Mouse (Mus musculus) layer of hippocampus, adult 18-20 months (tissue): ENCODE measurements at regions not wholly inside any gene's neighbourhood (a gene's known extent, or its start where the extent isn't known, plus 50 kb on each side); places are given as distances from the start of the nearest gene placed in this dataset.
"Not testable (repeated sequence)": the region's sequence is repeated elsewhere in the genome, so short reads cannot be mapped to it uniquely, and the experiment has no call there.

Experiments used
- DNase-seq, 2 experiments: peaks; one replicate each; pipeline ENCODE4 v3.0.0; 2022; ENCODE audit warnings: low spot score in 2 of 2

DNA sequence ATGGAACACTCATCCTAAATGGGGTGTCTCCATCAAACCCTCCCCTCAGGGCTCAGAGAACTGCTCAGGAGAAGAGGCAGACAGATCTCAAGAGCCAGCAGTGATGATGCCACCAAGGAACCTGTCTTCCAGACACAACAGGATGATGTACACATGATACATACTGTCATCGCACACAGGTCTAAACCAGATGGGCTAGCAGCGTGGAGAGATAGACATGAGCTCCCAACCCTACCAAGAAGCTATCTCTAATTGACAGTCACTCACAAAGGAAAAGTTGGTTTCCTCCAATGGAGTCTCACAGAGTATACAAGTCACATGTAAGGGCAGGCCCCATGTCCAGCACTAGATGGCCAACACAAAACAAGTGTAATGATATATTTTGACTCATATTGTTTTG, 139.9 kb downstream of the Cdca7 start:
- DNase-seq, result no peak

DNA sequence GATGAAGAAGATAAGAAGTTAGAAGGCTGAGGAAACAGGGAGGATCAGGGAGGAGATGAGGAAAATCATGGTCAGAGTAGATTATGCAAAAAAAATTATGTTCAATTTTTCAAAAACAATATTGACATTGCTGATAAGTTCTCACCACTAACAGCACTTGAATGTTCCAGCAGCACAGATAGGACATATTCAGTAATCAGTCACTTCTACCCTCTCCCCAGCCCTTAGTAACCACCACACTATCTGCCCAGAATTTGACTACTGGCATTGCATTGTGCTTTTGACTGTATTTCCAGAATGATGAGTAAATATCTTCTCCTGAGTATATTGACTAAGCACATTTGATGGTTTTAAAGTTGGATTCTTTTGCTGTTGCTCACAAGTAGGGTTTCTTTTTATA, 140.5 kb downstream of the Cdca7 start:
- no peak for DNase-seq

DNA sequence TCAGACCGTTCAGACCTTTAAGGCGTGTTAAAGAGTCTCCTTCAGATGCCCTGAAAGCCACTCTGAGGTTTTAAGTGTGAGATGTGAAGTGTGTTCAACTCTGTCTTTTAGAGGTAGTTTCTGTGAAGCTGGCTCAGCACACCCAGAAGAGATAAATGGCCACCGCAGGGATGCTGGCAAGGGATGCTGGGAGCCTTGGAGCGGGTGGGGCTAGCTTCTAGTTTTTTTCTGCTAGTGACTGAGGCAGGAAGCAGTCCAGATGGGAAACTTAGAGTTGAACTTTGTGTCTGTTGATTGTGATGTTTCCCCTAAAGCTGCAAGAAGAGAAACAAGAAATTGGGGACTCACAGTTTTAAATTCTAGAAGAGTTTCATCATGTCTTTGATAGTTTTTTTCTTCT, 143.5 kb downstream of the Cdca7 start:
- DNase-seq, result no peak

DNA sequence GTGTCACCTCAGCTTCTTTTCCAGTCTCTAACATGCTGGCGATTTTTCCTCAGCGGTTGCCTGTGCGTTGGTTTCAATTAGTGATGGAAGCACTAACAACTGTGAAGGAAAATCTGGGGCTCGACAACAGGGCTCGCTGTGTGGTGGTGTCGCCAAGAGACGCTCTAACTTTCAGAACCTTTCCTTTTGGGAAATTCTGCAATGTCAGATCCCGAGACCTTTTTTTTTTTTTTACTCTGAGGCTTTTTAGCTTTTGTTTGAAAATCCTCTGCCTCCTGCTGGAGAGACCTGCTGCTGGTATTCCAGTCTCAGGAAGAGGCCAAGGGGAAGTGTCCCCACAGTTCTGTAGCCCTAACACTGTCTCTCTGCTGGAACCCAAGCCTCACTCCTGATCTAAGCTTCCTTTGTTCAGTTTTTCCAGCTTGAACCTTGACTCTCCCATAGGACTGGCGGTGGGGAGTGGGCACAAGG, 144.3 kb downstream of the Cdca7 start:
- no peak for DNase-seq

DNA sequence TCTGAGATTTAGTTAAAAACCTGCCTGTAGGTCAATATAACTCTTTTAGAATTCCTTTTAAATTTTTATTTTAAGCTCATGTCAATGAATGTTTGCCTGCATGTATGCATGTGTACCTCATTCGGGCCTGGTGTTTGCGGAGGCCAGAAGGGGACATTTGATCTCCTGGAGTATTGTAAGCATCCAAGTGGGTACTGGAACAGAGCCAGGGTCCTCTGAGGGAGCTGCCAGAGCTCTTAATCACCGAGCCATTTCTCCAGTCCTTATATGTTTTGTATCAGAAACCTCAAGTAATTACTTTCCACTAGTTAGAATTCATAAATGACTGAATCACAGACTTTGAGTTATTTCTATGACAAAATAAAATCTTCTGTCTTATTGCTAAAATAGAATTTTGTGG, 152.0 kb downstream of the Cdca7 start:
- DNase-seq, result no peak

DNA sequence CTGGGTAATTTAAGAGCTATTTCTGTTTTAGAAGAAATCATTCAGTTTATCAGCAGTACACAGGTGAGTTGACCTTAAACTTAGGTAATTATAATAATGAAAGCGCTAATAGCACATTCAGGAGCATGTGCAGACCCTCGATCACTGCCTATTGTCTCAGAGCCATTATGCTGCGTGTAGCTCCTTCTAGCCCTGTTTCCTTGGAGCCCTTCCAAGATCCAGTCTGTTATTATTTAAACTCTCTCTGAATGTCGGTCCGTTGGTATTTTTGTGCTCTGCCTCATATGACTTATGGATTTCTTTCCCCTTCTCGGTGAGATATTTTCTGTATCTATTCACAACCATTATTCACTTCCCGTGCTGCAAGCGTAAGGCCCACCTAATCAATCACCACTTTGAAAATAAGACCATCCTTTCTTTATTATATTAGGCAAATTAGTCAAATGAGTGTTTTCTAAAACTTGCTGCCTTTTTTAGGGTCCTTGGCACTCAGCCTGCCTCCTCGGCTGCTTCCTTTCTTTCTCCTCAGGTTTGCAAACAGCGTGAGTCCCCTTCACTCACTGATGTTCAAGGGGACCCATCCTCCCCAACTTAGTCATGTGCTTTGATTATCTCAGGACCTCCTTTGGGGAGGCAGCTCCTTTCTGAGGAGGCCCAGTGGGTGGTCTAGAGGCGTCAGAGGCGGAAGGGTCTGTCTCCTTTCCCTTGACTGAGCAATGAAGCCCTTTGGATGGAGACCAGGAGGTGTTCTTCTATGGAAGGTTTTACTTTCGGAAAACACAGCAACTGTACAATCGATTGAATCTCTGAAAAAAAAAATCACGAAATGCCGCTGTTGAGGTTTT, 152.9 kb downstream of the Cdca7 start:
- DNase-seq, result peak in 1 of 2 experiments; percentile 17

DNA sequence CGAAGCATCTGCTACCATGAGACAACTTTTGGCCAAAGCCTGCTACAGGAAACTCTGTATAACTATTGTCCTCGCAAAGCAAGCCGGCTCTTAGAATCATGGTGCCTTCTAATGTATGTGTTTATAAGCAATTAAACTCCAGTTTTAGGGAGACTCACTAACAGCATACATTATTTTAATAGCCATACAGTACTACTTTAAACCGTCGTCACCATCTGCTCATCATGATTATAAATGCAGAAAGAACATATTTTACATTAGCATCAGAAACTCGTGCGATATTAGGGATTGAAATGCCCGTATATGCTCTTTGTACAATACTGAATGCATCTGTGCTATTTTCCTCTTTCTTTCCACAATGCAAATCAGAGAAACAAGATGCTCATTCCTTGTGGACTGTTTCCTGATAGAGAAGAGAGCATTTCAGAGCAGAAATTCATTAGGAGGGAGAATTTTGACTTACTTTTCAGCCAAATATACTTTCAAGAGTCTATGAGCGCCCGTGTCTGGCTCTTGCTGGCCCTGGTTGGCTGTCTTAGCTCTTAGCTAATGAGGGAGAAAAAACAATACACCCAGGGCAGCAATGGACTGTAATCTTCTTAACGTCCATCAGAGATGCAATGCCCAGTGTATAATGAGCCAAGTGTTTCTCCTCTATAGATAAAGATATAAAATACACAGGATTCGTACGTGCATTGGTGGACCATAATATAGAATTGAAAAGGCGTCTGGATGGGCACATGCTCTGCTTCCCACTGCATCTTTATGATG, 153.9 kb downstream of the Cdca7 start:
- peak in 1 of 2 experiments; percentile 30 for DNase-seq

DNA sequence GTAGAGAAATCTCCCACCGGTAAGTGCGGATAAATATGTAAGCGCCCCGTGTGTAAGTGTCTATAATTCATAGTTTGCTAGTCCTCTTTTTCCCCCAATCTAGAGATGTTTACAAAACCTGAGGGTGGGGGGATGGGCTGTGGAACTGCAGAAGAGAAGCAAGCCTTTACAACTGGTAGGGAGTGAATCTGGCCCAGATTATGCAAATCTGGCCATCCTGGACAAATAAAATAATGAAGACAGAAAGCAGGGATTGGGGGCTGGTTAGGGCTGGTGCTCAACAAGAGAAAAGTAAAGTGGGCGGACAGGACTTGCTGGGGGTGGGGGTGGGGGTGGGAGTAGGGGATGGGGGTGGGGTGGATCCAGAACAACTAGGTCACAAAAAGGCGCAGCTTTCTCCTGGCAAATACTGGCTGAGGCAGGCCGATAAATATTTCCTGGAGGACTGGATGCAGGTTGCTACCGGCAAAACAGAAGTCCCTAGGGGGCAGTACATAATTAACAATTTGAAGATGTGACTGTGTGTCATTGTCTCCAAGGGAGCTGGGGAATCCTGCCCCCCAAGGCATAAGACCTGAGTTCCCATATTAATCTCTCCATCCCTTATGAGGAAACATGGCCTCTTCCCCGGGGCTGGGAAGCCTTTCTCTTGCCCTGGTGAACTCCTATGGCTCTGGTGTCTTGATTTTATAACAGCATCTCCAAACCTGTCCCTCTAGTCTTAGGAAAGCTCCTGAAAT, 162.1 kb downstream of the Cdca7 start:
- DNase-seq, result peak in 1 of 2 experiments; percentile 26

DNA sequence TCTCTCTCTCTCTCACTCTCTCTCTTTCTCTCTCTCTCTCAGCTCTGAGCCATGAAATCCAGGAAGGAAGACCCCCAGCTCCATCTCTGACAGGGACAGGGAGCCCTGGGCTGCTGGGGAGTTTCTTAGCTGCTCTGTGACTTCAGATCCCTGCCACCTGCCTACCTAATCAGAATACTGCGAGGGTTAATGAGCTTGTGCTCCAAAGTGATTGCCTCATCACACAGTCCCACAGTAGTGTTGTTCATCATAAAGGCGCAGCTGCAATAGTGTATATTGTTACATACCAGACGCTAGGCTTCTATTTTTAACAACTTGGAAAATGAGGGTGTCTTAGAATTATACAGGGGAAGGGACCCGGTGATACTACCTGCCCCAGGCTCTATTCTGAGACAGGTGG, 163.1 kb downstream of the Cdca7 start:
- DNase-seq, result no peak

DNA sequence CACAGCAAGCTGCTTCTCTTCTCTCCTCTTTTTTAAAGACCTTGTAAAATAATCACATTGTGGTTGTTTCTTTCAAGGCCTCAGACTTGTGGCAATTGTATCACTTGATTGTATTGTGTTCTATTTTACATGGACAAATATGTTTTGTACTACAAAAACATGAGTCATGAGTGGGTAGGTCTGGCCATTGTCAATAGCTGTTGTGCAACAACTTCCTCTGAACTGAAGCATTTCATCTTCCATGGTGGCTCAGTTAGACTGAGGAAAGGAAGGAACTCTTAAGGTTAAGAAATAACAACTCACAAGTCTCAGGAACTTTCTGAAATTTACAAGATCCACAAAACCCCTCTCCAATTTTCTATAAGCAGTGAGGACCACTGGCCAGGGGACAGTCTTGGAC, 165.3 kb downstream of the Cdca7 start:
- no peak for DNase-seq

DNA sequence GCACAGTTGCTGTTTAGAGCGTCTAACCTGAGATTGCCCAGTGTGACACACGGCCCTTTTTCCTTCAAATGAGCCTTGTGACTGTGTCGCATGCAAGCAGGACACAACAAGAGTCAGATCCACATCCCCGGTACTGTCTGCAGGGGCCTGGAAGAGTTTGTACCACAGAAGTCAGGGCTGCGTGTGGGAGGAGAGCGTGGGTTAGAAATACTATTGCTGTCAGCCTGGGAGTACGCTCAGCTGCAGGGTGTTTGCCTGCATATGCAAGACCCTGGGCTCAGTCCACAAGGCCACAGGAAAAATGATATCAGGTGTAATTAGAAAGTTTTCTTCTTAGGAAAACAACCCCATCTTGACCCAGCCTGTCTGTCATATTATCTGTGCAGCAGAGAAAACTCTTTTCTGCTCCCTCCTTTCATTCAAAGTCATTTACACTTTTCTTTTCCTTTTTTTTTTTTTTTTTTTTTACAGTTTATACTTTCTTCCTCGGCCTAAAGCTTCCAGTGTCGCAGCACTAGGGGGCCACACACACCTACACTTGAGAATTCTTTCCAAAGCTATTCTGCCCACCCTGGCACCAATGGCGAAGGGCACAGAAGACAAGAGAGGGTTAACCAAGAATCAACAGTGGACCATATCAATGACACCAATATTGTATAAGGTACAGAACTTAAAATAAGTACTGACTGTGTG, 168.3 kb downstream of the Cdca7 start:
- peak; percentile 39 to 76 for DNase-seq

DNA sequence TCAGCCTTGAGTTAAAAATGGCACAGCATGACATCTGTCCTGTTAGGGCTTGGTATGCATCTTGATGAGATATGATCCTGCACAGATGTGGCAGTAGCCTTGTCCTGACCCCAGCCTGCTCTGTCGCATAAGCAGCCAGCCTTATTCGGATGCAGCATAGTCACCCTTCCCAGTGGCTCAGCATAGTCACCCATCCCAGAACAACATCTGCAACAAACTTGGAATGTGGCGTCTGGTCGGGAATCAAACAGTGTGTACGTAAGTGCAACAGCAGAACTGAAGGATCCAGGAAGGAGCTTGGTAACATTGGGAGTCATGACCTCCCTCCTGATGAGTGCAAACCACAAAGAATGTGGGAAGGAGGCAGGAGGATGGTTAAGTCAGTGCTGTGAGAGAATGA, 171.7 kb downstream of the Cdca7 start:
- no peak for DNase-seq

DNA sequence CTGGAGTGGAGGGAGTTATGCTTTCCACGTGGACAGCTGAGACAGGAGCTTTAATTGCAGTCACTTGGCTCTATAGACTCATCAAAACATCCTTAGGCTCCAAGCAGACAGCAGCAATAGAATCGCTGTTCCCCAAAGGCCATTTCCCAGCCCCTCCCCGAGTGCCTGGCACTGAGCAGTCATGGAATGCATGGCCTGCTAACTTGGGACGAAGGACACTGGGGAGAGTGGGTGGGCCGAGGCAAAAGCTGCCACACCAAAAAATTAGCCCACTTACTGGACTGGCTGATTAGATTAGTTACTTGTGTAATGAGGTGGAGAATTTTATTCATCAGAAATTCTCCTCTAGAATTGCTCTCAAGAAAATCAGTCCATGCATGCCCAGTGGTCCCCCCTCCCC, 172.3 kb downstream of the Cdca7 start:
- DNase-seq, result no peak

DNA sequence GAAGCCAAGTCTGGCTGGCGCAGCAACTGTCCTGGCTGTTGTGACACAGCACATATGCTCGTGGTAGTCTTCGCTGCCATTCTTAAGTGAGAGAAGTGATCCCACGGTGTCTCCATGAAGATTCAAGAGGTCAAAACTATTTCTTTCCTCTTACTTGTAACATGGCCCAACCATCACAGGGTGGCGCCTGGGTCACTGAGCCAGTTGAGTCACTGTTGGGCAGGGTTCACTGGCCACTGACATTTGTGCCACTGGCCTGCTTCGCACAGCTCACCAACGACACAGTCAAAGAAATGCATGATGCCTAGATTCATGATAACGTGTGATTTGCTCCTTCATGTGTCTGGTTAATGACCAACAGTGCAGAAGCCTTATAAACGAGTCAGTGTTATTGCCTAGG, 179.9 kb downstream of the Cdca7 start:
- no peak for DNase-seq

DNA sequence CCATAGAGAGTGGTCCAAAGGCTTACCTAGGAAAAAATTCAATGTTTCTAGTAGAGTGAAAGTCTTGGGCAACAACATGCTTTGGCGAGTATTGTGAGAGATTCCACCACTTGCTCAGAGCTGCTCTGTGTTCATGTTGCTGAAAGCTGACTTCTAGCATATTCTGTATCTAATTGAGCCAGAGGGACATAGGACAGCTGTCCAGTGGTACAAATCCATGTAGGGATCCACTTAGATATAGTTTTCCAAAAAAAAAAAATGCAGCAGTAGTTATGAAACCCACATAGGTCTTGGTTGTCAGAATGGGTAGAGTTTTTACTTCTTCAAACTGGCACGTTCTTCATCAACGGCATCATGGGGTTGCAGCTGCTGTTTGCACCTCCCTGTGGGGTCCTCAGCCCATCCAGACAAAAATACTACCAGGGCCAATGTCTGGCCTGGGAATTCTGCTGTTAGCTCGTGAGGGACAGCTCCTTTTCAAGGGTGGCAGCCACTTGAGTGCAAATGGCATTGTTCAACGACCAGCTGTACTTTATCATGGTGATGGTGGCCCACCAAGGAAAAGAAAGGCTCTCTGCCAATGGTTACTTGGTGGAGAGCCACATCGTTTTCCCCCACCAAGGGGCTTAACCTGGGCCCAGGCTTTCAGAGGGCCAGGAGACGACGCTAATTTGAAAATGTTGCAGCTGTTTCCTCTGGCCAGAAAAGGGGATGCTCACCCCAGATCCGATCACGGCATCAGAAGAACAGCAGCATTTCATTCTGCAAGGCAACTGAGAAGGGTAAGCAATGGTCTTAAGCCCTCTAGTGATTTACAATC, 181.4 kb downstream of the Cdca7 start:
- no peak for DNase-seq

DNA sequence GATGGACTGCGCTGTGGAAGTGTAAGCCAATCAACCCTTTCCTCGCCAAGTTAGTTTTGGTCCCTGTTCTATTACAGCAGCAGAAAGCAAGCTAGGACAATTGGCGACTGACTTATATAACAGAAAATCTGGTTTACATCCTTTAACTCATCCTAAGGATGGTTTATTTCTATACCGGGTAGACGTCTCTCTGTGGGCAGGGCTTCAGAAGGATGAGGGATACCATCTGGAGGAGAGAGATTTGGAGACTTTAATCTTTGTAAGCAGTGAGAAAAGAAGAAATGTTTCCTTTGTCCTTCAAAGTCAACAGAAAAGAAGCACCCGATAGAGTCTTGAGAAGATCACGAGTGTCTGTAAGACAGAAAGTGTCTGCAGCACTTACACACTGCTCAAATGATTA, 186.4 kb downstream of the Cdca7 start:
- no peak for DNase-seq

DNA sequence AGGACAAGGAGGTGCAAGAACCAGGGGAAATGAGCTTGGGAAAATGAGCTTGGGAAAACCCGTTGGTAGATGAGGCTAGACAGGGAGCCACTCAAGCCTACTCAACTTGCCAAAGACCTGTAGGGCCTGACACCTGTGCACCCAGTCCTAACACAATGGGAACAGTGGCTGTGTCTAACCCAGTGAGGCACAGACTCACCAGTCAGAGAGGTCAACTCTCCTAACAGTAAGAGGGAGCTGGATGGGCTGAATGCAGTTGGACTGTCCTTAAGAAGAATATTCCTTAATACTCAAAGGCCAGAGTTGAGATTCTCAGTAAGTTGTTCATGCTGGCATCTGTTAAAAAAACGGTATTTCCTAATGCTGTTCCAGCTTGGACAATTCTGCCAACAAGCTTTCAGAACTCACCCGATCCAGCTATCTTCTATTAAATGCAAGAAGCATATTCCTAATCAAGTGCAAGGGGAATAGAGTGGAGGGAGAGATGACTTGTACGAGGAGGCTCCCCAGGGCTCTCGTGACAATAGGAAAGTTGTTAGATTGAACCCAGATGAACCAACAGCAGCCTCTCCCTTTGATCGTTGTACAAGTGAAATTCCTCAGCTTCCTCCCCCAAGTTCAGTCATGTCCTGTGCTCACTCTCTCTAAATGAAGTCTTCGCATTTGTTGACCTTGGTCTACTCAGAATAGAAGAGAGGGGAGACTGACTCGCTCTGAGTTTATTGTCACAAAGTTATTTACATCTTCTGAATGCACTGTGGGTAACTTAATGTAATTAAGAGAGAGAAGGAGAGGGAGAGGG, 187.2 kb downstream of the Cdca7 start:
- no peak for DNase-seq

DNA sequence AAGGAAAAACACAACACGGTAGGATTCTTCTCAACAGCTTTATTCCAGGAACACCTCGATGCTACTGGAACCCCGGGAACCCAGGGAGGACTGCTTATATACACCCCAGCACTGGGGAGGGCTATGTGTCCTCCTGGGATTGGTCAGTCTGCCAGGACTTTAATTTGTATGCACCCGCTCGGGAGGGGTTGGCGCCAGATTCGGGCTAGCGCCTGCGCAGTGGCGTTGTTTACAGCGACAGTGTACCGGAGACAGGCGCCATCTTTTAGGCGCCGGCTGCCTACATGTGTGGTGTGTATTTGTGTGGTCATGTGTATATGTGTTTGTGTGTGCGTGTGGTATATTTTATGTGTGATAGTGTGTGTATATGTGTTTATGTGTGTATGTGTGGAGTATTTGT, 191.4 kb downstream of the Cdca7 start:
- DNase-seq, result not testable (repeated sequence)
